Mouse (Mus musculus) urinary bladder, postnatal 14 days (tissue): ENCODE results near the gene Map4k5.
A peak's percentile ranks its signal among the peaks of the same experiment; 100 is the strongest.

Experiments used
- DNase-seq: peaks from one replicate; pipeline ENCODE4 v3.0.0; 2021; ENCODE audit warnings: low spot score

Map4k5 gene

DNA sequence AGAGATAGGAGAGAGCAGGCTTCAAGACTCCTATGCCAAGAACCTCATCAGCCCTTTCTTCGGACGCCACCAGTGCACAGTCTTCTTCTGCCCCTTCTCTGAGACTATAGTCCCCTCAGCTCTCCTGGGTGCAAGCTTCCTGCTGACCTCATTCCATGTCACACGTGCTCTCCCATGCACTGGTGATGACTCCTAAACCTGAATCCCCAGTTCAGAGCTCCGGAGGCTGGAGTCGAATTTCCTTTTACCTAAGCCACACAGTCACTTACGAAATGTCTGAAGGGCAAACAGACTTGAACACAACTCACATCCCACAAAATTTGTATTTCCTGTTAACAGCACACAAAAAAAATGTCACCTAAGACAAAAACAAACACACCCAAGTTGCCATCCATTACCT is 5.2 kb downstream of the Map4k5 start:
- peak; percentile 35 for DNase-seq

DNA sequence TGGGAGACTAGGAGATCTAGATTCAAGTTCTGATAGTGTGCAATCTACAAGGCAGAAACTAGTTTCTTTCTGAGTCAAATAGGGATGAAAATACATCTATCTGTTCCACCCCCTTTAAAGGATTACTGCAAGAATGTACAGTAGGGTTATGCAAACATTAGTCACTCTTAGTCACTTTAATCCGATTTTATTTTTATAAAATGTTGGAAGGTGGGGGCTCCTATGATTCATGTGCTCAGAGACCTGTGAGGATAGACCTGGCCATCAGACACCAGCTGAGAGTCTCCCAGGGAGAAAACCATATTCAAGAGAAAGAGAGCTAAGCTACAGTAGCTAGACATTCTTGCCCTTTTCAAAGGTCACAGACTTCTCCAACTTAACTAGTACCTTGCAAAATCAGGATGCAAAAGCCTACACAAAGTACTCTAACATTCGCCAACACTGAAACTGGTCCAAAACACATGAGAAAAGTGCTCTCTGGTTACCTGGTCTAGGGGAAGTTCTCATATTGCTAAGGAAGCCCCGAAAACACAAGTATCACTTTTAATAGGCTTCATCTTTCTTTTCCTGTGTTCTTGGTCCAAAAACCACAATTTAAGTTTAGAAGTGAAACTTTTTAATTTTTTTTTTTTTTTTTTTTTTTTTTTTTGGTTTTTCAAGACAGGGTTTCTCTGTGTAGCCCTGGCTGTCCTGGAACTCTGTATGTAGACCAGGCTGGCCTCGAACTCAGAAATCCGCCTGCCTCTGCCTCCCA is 7.7 kb downstream of the Map4k5 start:
- DNase-seq: no peak

GRCm38 (mm10) chr12:69884053-69884452 is 8.9 kb downstream of the Map4k5 start:
- no peak for DNase-seq

GRCm38 (mm10) chr12:69881198-69881905 is 11.6 kb downstream of the Map4k5 start:
- DNase-seq: no peak

- DNase-seq: no peak
Measured at GRCm38 (mm10) chr12:69879739-69880138, 13.3 kb downstream of the Map4k5 start.

DNA sequence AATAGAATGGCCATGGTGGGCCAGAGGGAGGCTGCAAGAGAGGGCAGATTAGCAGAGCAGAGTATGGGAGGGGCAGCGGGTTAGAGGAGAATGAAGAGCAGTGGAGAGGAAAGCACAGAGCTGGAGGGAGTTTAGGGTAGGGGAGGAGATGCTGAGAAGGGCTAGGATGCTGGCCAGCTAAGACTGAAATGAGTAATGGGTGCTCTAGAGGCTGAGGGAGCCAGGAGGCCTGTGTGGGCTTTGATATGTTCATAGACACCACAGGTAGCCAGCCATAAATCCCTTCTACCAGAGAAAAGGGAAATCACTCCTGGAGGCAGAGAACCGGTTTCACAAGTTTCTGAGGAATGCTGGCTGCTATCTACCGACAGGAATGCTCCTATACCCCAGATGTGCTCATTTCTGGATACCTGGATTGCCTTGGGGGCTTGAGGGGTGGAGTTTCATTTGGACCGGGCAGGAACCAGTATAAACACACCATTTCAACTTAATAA is 13.8 kb downstream of the Map4k5 start:
- DNase-seq: peak; percentile 42

DNA sequence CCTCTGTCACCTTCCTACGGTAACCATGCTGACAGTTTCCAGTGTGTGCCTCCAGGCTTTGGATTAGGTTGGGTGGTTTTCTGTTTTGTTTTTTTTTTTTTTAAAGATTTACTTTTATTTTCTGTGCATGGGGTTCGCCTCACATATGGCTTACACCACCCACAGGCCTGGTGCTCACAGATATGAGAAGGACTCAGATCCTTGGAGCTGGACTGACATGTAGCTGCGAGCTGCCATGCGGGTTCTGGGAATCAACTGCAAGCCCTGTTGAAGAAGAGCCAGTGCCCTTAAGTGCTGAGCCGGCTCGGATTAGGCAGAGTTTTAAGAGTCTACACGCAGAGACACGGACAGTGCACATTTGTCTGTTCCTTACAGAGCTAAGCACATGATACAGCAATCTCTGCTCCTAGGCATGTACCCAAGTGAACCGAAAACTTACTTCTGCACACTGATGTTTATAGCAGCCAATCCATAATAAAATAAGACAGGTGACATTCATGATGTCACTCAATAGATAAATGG is 15.1 kb downstream of the Map4k5 start:
- no peak for DNase-seq

DNA sequence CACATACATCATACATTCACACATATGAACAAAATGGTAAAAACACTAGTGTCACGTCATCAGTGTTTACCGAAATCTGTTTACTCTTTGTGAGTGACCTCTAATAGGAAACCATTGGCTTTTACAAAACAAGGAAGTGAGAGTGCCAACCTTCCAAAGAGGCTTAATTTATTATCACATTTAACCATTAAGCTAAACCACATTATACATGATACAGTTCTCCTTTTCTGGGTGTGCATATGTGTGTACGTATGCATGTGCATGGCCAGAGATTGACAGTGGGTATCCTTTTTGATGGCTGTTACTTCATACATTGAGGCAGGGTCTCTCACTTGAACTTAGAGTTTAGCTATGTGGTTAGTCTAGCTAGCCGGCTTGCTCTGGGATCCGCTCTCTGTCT is 21.4 kb downstream of the Map4k5 start:
- no peak for DNase-seq

- DNase-seq: no peak
Measured at GRCm38 (mm10) chr12:69867338-69867737, 25.7 kb downstream of the Map4k5 start.

GRCm38 (mm10) chr12:69864164-69864692 is 28.8 kb downstream of the Map4k5 start:
- no peak for DNase-seq

- no peak for DNase-seq
Measured at GRCm38 (mm10) chr12:69863505-69863904, 29.5 kb downstream of the Map4k5 start.

GRCm38 (mm10) chr12:69858847-69859246 is 34.2 kb downstream of the Map4k5 start:
- no peak for DNase-seq

DNA sequence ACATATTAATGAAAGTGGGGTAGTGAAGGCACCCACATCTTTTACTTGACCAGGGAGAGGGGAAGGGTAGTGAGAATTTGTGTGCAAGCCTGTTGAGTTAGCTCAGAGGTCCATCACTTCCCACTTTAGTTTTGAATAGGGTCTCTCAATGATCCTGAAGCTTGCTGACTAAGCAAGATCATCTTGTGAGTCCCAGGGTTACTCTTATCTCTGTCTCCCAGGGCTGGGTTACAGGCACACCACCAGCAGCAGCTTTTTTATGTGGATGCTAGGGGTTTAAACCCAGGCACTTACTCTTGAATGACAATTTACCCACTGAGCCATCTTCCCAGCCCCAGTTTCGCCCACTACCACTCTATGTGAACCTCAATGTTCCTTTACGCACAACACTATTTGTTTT is 35.4 kb downstream of the Map4k5 start:
- no peak for DNase-seq

DNA sequence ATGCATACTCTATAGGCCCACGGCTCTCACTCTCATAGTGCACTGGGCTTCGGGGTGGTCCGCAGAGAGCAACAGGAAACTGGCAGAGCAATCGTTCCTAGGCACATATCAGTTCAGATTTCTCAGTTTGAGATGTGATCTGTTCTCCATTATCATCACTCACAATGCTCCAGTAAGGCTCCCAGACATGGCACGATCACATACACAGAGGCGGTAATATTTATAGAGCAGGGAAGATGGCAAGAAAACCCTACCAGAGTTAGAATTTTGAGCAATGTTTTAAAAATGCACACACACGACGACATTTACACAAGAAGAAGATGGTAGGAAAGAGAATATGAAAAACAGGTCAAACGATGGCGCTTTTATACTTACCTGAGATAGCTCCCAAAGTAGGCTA is 36.6 kb downstream of the Map4k5 start:
- no peak for DNase-seq

GRCm38 (mm10) chr12:69855641-69856300 is 37.2 kb downstream of the Map4k5 start:
- no peak for DNase-seq

DNA sequence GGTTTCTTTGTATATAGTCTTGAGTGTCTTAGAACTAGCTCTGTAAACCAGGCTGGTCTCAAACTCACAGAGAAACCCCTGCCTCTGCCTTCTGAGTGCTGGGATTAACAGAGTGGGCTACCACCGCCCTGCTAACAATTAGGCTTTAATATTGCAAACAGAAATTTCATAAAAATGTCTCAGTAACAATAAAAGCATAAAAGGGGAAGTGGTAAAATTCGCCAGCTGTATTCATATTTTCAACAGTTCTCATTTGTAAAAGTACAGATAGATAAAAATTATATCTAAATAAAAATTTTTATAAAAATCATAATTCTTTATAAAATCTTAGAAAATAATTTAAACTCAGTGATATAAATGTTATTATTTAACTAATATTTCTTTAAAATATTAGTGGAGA is 39.1 kb downstream of the Map4k5 start:
- DNase-seq: no peak

GRCm38 (mm10) chr12:69853387-69853786 is 39.6 kb downstream of the Map4k5 start:
- no peak for DNase-seq

DNA sequence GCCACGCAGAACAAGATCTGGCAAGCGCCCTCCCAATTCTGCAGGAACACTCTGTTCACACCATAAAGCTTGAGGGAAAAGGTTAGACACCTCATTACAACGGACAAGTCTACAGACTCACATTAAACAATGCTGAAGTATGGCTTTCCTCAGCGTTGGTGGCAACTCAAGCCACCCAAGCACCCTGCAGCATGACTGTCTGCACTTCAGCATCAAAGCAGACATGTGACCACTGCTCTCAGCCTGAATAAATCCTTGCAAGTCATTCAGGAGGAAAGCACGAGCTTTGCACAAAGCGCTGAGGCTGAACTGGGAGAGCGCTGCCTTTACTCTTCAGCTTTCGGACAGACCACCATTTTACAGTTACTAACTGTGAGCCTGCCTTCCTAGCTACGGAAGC is 40.7 kb downstream of the Map4k5 start:
- no peak for DNase-seq

GRCm38 (mm10) chr12:69848083-69848878 is 44.7 kb downstream of the Map4k5 start:
- DNase-seq: no peak

- DNase-seq: no peak
Measured at GRCm38 (mm10) chr12:69846499-69846898, 46.5 kb downstream of the Map4k5 start.

GRCm38 (mm10) chr12:69845722-69846121 is 47.3 kb downstream of the Map4k5 start:
- DNase-seq: no peak
